Mouse (Mus musculus) ES-Bruce4 (cell line): Measurements from ENCODE around the gene 1700042G07Rik. TPM values are rescaled to one million over a fixed set of nuclear protein-coding genes. Genes with fewer than 3 reads are reported as not detected.

Source experiments
- H3K27ac ChIP-seq: 2 replicates; pipeline ENCODE4 v1.5.1; 2012; ENCODE audit warnings: low read length, inconsistent platforms; ENCODE audit not compliant: insufficient read depth
- H3K27me3 ChIP-seq: 2 replicates; pipeline ENCODE4 v1.6.1; 2012; ENCODE audit warnings: mild to moderate bottlenecking, low read length, inconsistent platforms; ENCODE audit not compliant: control insufficient read depth, poor library complexity, insufficient read depth, severe bottlenecking
- H3K36me3 ChIP-seq: 2 replicates; pipeline ENCODE4 v1.6.1; 2012; ENCODE audit warnings: inconsistent platforms, mild to moderate bottlenecking, low read length, moderate library complexity; ENCODE audit not compliant: control insufficient read depth, poor library complexity, insufficient read depth, severe bottlenecking
- H3K4me1 ChIP-seq: one replicate; pipeline ENCODE4 v1.8.1; 2011; ENCODE audit warnings: low read length; ENCODE audit not compliant: control insufficient read depth, insufficient read depth
- H3K4me3 ChIP-seq: 2 replicates; pipeline ENCODE4 v1.5.1; 2011; ENCODE audit warnings: low read depth, mild to moderate bottlenecking, low read length
- H3K9ac ChIP-seq: 2 replicates; pipeline ENCODE4 v1.6.1; 2012; ENCODE audit warnings: low read depth, mild to moderate bottlenecking, inconsistent platforms; ENCODE audit not compliant: poor library complexity, severe bottlenecking
- H3K9me3 ChIP-seq: replicated peaks from 2 replicates; pipeline ENCODE4 v1.6.1; 2012; ENCODE audit warnings: mild to moderate bottlenecking, low read length, inconsistent platforms; ENCODE audit not compliant: control insufficient read depth, poor library complexity, insufficient read depth, severe bottlenecking
- CTCF ChIP-seq: IDR thresholded peaks from one replicate; pipeline ENCODE4 v1.8.1; 2011; ENCODE audit warnings: low read depth, low read length
- EP300 ChIP-seq: IDR thresholded peaks from 2 replicates; pipeline ENCODE4 v1.6.1; 2011; ENCODE audit warnings: low read depth, low read length; ENCODE audit not compliant: insufficient read depth
- POLR2A ChIP-seq: IDR thresholded peaks from one replicate; pipeline ENCODE4 v1.8.1; 2011; ENCODE audit warnings: low read length; ENCODE audit not compliant: insufficient read depth
- polyA plus RNA-seq: library from polyadenylated mRNA; stranded (reverse); fragments of >200 nt; gene quantifications from 2 replicates; pipeline ENCODE4 v1.2.4, GENCODE M21; 2011; ENCODE audit warnings: low read depth; ENCODE audit not compliant: missing spikeins, insufficient read depth, insufficient read length

The 1700042G07Rik gene
- not detected in 2 replicates for polyA plus RNA-seq

DNA sequence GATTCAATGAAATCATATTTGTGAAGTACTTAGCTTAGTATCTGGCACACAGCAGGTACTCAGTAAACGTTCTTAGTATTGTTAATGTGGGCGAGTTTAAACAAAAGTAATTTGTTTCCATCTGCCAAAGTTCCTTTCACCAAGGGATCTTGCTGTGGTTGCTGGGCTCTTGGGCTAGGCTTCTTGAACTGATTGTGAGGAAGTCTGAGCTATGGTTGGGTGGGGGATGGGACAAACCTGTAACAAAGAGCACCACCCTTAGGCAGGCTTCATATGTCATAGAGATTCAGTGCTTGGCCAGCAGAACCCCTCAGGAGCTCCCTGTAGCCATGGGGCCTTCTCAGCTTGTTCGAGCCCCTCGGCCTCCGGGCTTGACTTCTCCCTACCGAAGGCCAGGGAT lies at the start of gene 1700042G07Rik, which contains the start of gene Gm49337:
TSS of gene 1700042G07Rik (plus strand) at position 301 of the 400 bp plus-strand sequence.
TSS of gene Gm49337 (plus strand) at position 313 of the 400 bp plus-strand sequence.
- H3K9me3 ChIP-seq, result no peaks in the 10 kb centered on the region
- no peak within 1 kb of the TSS for H3K9ac ChIP-seq
- H3K4me3 ChIP-seq, result no peak within 1 kb of the TSS
- H3K27me3 ChIP-seq, result no peaks in the 10 kb centered on the region
- H3K4me1 ChIP-seq, result peaks cover 2% of the 10 kb centered on the region
- TF ChIP-seq EP300 (no peak), CTCF (no peak), POLR2A (no peak)
- no peak within 1 kb of the TSS for H3K27ac ChIP-seq
- no peaks in the 10 kb centered on the region for H3K36me3 ChIP-seq

DNA sequence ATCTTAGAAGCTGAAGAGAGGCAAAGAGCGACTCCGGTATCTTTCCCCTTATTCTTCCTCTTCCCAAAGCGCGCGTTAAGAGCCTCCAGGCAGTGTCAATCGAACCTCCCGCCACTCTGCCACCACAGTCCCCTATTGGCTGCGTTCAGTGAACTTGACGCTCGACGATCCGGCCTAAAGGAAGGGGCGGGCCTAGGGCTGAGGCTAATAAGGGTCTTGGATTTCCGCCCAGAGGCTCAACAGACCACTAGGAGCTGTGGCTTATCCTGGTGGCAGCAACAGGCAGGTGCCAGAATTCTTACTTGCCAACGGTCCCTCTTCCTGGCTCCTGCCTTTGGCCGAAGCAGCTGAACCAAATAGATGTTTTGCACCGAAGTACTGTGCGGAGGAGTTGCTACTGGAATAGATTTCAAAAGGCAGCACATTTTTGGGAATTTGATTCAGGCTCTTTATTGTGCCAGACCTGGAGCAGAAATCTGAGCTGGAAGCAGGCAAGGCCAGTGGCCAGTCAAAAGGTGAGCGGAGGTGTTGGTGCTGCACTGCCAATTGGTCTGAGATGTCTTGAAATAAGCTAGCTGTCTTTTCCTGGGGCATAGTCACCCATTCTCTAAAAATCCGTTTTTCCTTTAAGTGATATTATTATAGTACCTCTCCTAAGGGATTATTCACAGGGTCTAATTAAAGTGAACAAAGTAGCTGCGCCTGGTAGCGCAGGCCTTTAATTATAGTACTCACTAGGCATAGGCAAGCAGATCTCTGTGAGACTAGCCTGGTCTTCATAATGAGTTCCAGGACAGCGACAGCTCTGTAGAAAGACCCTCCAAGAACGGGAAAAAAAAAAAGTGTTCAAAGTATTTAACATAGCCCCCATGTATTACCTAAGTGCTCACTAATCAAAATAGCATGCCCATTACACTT lies 49.3 kb upstream of the 1700042G07Rik start, which contains the start of the genes Rad54l and Pomgnt1:
TSS of gene Rad54l (minus strand) at position 89 of the 918 bp plus-strand sequence.
TSS of gene Pomgnt1 (plus strand) at position 239 of the 918 bp plus-strand sequence.
- no peaks in the 10 kb centered on the region for H3K27me3 ChIP-seq
- H3K4me1 ChIP-seq, result no peaks in the 10 kb centered on the region
- H3K4me3 ChIP-seq, result peak within 1 kb of the TSS; percentile 96
- H3K36me3 ChIP-seq, result peaks cover under 1% of the 10 kb centered on the region; the same call in 1 of the 2 replicates
- TF ChIP-seq EP300, result 0 out of 2 replicates have a peak, but pooled peaks have one; percentile 23
- TF ChIP-seq CTCF, result no peak
- TF ChIP-seq POLR2A, result peak; percentile 94
- H3K9ac ChIP-seq, result peak within 1 kb of the TSS; percentile 84
- no peaks in the 10 kb centered on the region for H3K9me3 ChIP-seq
- H3K27ac ChIP-seq, result peak within 1 kb of the TSS; percentile 60

DNA sequence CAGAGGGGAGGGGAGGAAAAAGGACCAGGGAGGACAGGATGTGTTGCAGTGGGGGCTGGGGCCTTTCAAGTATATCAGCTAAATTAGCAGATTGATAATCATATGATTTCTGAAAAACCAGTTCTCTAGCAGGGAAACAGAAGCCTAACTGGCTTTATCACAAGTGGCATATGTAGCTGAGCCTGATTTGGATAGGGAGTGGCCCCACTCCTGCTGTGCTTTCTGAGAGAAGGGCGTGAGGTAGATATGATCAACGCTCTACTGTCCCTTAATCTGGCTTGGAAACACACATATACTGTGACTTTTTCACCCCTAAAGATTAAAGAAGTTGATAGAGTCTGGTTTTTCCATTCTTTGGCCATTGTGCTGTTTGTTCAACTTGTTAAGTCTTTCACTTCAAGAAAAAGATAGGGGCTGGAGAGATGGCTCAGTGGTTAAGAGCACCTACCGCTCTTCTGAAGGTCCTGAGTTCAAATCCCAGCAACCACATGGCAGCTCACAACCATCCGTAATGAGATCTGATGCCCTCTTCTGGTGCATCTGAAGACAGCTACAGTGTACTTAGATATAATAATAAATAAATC lies 47.3 kb upstream of the 1700042G07Rik start:
- H3K27ac ChIP-seq, result no peak overlapping the region
- H3K36me3 ChIP-seq, result no peaks in the 10 kb centered on the region
- no peak overlapping the region for H3K9ac ChIP-seq
- no peaks in the 10 kb centered on the region for H3K4me1 ChIP-seq
- H3K9me3 ChIP-seq, result no peaks in the 10 kb centered on the region
- no peak for TF ChIP-seq CTCF
- no peak for TF ChIP-seq POLR2A
- TF ChIP-seq EP300, result no peak
- no peaks in the 10 kb centered on the region for H3K27me3 ChIP-seq
- H3K4me3 ChIP-seq, result no peak overlapping the region

DNA sequence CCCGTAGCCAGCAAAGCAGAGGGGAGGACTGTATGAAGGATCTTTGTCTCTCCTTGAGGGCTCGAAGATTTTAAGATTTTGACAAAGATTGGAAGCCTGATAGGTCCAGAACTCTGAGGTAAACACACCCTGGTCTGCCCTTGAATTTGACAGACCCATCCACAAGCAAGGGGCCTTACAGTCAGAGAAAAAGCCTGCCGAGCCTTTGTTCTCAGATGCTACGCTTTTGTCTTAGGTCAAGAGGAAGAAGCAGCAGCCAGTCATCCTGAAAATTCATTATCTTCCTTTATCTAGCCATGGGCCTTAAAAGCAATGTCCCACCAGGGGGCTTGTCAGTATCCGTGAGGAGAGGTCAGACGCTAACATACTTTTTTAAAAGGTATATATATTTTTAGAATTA lies 45.2 kb upstream of the 1700042G07Rik start:
- H3K36me3 ChIP-seq, result no peaks in the 10 kb centered on the region
- no peak overlapping the region for H3K4me3 ChIP-seq

DNA sequence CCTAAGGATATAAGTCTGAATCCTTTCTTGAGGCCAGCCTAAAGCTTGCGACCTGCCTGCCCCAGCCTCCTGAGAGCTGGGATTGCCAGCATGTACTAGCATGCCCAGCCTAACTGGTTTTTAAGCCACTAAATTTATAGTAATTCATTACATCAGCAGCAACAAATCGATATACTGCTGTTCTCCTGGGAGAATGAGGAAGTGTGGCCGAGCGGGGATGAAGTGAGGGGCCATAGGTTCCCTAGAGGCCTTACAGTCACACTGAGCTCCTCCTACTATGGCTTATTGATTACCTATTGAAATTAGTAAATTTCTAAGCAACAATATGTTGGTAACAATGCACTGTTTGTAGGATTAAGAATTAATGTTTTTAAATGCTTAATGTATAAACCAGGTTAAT lies 40.0 kb upstream of the 1700042G07Rik start:
- TF ChIP-seq CTCF (no peak), EP300 (no peak), POLR2A (no peak)
- H3K27me3 ChIP-seq, result no peaks in the 10 kb centered on the region
- H3K27ac ChIP-seq, result no peak overlapping the region
- H3K9ac ChIP-seq, result no peak overlapping the region
- no peak overlapping the region for H3K4me3 ChIP-seq
- H3K9me3 ChIP-seq, result no peaks in the 10 kb centered on the region
- no peaks in the 10 kb centered on the region for H3K36me3 ChIP-seq
- no peaks in the 10 kb centered on the region for H3K4me1 ChIP-seq

More for the DNA sequence above, 45.2 kb upstream of the 1700042G07Rik start:
- Histone ChIP-seq H3K4me1 (no peaks in the 10 kb centered on the region), H3K27ac (0 out of 2 replicates have a peak overlapping the region, but pooled peaks have one; percentile 2), H3K9ac (no peak overlapping the region), H3K9me3 (no peaks in the 10 kb centered on the region), H3K27me3 (no peaks in the 10 kb centered on the region)
- TF ChIP-seq CTCF (no peak), EP300 (no peak), POLR2A (no peak)
